Mouse (Mus musculus) central nervous system, embryonic 14 days (tissue): ENCODE measurements around the gene Cenpb. TPM values are rescaled to one million over a fixed set of nuclear protein-coding genes. Genes with fewer than 3 reads are reported as not detected.

Experiments used
- polyA plus RNA-seq: library from polyadenylated mRNA; depleted of rRNA; stranded (reverse); fragments of >200 nt; gene quantifications from 2 replicates; pipeline ENCODE4 v1.2.3, GENCODE M21; 2012; rRNA removed

Cenpb gene
- polyA plus RNA-seq, result 60.7 and 70.3 TPM in 2 replicates

GRCm38 (mm10) chr2:131179990-131180587, at the start of gene Cenpb:
Gene Cenpb (minus strand): TSS chr2:131180067.

GRCm38 (mm10) chr2:131206778-131207177, 26.9 kb upstream of the Cenpb start, which contains the start of gene Ap5s1:
Gene Ap5s1 (plus strand): TSS chr2:131207078.

GRCm38 (mm10) chr2:131186771-131187601, 7.1 kb upstream of the Cenpb start, which contains the start of the genes Cdc25b and Spef1:
Gene Cdc25b (plus strand): TSS chr2:131186949.
Gene Spef1 (minus strand): TSS chr2:131187282.

GRCm38 (mm10) chr2:131159938-131160581, 19.8 kb downstream of the Cenpb start, which contains the start of gene 1700037H04Rik:
Gene 1700037H04Rik (minus strand): TSS chr2:131160081.

GRCm38 (mm10) chr2:131132930-131133547, 46.8 kb downstream of the Cenpb start, which contains the start of gene Gm11037:
Gene Gm11037 (plus strand): TSS chr2:131133497.

GRCm38 (mm10) chr2:131127161-131127730, 52.6 kb downstream of the Cenpb start, which contains the start of gene Hspa12b:
Gene Hspa12b (plus strand): TSS chr2:131127280.

Other genes with a start within 250 kb of the Cenpb start
- gene Gfra4, start 137.0 kb downstream of the Cenpb start, polyA plus RNA-seq, result 39.2 and 43.6 TPM in 2 replicates
- 5.6 and 16.2 TPM in 2 replicates for gene Adam33, start 116.3 kb downstream of the Cenpb start, polyA plus RNA-seq
- gene Siglec1, start 93.3 kb downstream of the Cenpb start, polyA plus RNA-seq, result 0.53 and 0.72 TPM in 2 replicates
- gene Hspa12b, start 52.8 kb downstream of the Cenpb start, polyA plus RNA-seq, result 9.1 and 15.7 TPM in 2 replicates
- not detected in 2 replicates for gene Gm11037, start 46.6 kb downstream of the Cenpb start, polyA plus RNA-seq
- 100 and 105 TPM in 2 replicates for gene 1700037H04Rik, start 20.0 kb downstream of the Cenpb start, polyA plus RNA-seq
- 51.6 and 52.7 TPM in 2 replicates for gene Cdc25b, start 6.9 kb upstream of the Cenpb start, polyA plus RNA-seq
- gene Spef1, start 7.2 kb upstream of the Cenpb start, polyA plus RNA-seq, result 29.3 and 35.6 TPM in 2 replicates
- 32.8 and 34.3 TPM in 2 replicates for gene Ap5s1, start 27.0 kb upstream of the Cenpb start, polyA plus RNA-seq
- gene Mavs, start 54.0 kb upstream of the Cenpb start, polyA plus RNA-seq, result 10.2 and 11.9 TPM in 2 replicates
- gene Pank2, start 82.4 kb upstream of the Cenpb start, polyA plus RNA-seq, result 37.8 and 42.2 TPM in 2 replicates
- 27.7 and 30.0 TPM in 2 replicates for gene Rnf24, start 172.8 kb upstream of the Cenpb start, polyA plus RNA-seq